Mouse (Mus musculus): Measurements from ENCODE around the gene Olfr1333. TPM values are rescaled to one million over a fixed set of nuclear protein-coding genes. Genes with fewer than 3 reads are reported as not detected.

Olfr1333 gene
- polyA plus RNA-seq (2017; shearing (Covaris generic)), result not detected

DNA sequence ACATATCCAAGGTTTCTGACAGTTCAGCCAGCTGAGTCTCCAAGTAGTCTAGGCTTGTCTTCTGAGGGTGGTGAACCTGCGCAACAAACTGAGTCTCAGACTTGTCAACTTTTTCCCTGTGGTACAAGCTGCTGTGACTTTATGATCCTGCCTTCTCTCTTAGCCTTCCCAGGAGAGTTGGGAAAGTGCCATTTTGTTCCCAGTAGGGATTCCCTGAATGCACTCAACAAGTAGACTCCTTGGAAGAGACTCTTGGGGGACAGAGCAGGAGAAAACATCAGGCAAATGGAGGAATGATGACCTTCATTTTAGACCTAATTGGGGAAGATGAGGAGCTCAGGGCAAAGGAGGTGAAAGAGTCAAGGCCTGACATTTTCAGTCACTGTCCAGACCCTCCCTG, at the start of gene Olfr1333:
Gene Olfr1333 (minus strand): TSS at position 101 of the 400 bp plus-strand sequence.

GRCm38 (mm10) chr4:118864349-118864748, 28.3 kb upstream of the Olfr1333 start, which contains the start of gene Olfr1331:
Gene Olfr1331, plus strand, starts transcription at chr4:118864649.

DNA sequence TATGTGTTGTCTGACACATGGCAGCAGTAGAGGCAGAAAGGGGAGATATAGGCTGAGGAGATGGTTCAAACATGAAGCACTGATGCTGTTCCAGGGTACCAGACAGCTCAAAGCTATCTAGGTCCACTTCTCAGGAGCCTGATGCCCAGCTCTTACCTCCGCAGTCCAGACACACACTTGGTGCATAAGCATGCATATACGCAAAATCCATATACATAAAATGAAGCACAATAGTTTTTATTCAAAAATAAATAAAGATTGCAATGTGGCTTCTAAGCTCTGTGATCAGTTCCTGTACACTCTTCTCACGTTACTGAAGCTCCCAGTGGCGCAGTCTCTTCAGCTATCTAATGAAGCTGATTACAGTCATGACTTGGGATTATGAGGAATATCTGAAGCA, 26.2 kb downstream of the Olfr1333 start, which contains the start of gene Olfr1335:
Gene Olfr1335 (minus strand): TSS at position 101 of the 400 bp plus-strand sequence.

GRCm38 (mm10) chr4:118782486-118782885, 53.6 kb downstream of the Olfr1333 start, which contains the start of gene Olfr1337:
Gene Olfr1337, minus strand, starts transcription at chr4:118782586.

Other genes starting within 250 kb of the Olfr1333 start
- gene Cfap57, start 215.5 kb downstream of the Olfr1333 start, polyA plus RNA-seq (2017; shearing (Covaris generic)), result not detected
- 170 TPM for gene Ebna1bp2, start 215.5 kb downstream of the Olfr1333 start, polyA plus RNA-seq (2017; shearing (Covaris generic))
- gene Olfr62, start 177.3 kb downstream of the Olfr1333 start, polyA plus RNA-seq (2017; shearing (Covaris generic)), result not detected
- not detected for gene Olfr1342, start 143.5 kb downstream of the Olfr1333 start, polyA plus RNA-seq (2017; shearing (Covaris generic))
- 0.10 TPM for gene Olfr1341, start 132.8 kb downstream of the Olfr1333 start, polyA plus RNA-seq (2017; shearing (Covaris generic))
- gene Olfr1340, start 116.1 kb downstream of the Olfr1333 start, polyA plus RNA-seq (2017; shearing (Covaris generic)), result 0.07 TPM
- not detected for gene Olfr1339, start 104.1 kb downstream of the Olfr1333 start, polyA plus RNA-seq (2017; shearing (Covaris generic))
- not detected for gene Olfr1338, start 77.5 kb downstream of the Olfr1333 start, polyA plus RNA-seq (2017; shearing (Covaris generic))
- gene Olfr1337, start 53.7 kb downstream of the Olfr1333 start, polyA plus RNA-seq (2017; shearing (Covaris generic)), result not detected
- gene Olfr1335, start 26.3 kb downstream of the Olfr1333 start, polyA plus RNA-seq (2017; shearing (Covaris generic)), result not detected
- gene Olfr1331, start 28.4 kb upstream of the Olfr1333 start, polyA plus RNA-seq (2017; shearing (Covaris generic)), result not detected
- gene Olfr1330, start 52.3 kb upstream of the Olfr1333 start, polyA plus RNA-seq (2017; shearing (Covaris generic)), result not detected
- gene Olfr1329, start 81.2 kb upstream of the Olfr1333 start, polyA plus RNA-seq (2017; shearing (Covaris generic)), result not detected
- not detected for gene Olfr1328, start 102.3 kb upstream of the Olfr1333 start, polyA plus RNA-seq (2017; shearing (Covaris generic))
- not detected for gene Lao1, start 125.3 kb upstream of the Olfr1333 start, polyA plus RNA-seq (2017; shearing (Covaris generic))